Mouse (Mus musculus) liver, embryonic 11.5 days (tissue): Measurements from ENCODE around the gene Gapdh. TPM values are rescaled to one million over a fixed set of nuclear protein-coding genes. Genes with fewer than 3 reads are reported as not detected.

Experiments
- ATAC-seq: fragments of 200-750 bp; cut with Nextera tagmentation; replicated peaks from 2 replicates; pipeline ENCODE4 v1.8.0; 2017; ENCODE audit warnings: moderate number of reproducible peaks, mild to moderate bottlenecking, moderate TSS enrichment, moderate library complexity; ENCODE audit not compliant: low FRiP score
- DNase-seq: peaks from one replicate; pipeline ENCODE4 v3.0.0-alpha.2; 2017; ENCODE audit warnings: low spot score
- H3K27ac ChIP-seq: fragments of 300-500 bp; sonication (generic); 2 replicates; pipeline ENCODE4 v1.5.1; 2014; ENCODE audit warnings: mild to moderate bottlenecking, low read depth, low read length, control low read depth
- H3K27me3 ChIP-seq: fragments of 300-500 bp; sonication (generic); replicated peaks from 2 replicates; pipeline ENCODE4 v1.6.1; 2014; ENCODE audit warnings: low read length, mixed read lengths; ENCODE audit not compliant: control insufficient read depth, insufficient read depth
- H3K36me3 ChIP-seq: fragments of 300-500 bp; sonication (generic); 2 replicates; pipeline ENCODE4 v1.6.1; 2014; ENCODE audit warnings: mild to moderate bottlenecking, low read length, moderate library complexity, mixed read lengths; ENCODE audit not compliant: control insufficient read depth, insufficient read depth
- H3K4me1 ChIP-seq: fragments of 300-500 bp; sonication (generic); replicated peaks from 2 replicates; pipeline ENCODE4 v1.6.1; 2014; ENCODE audit warnings: low read length, mixed read lengths; ENCODE audit not compliant: control insufficient read depth, insufficient read depth
- H3K4me2 ChIP-seq: fragments of 300-500 bp; sonication (generic); 2 replicates; pipeline ENCODE4 v1.6.1; 2014; ENCODE audit warnings: mild to moderate bottlenecking, control low read depth, moderate library complexity
- H3K4me3 ChIP-seq: fragments of 300-500 bp; sonication (generic); 2 replicates; pipeline ENCODE4 v1.5.1; 2014; ENCODE audit warnings: low read depth, low read length, control low read depth
- H3K9ac ChIP-seq: fragments of 300-500 bp; sonication (generic); 2 replicates; pipeline ENCODE4 v1.6.1; 2014; ENCODE audit warnings: low read depth, low read length, control low read depth
- H3K9me3 ChIP-seq: fragments of 300-500 bp; sonication (generic); 2 replicates; pipeline ENCODE4 v1.6.1; 2016; ENCODE audit warnings: low read length, inconsistent platforms, mixed read lengths; ENCODE audit not compliant: control insufficient read depth
- WGBS: fragments of 180-500 bp; shearing (Covaris S2); extraction: QIAGEN DNeasy Blood & Tissue Kit; methylation state at CpG from one replicate; pipeline ENCODE4 v1.1.7; 2014; 5-methylcytosine and 5-hydroxymethylcytosine counted together
- microRNA-seq: library from miRNA; unstranded; fragments of <30 nt; microRNA quantifications from one replicate; pipeline ENCODE4, GENCODE M21; 2017; ENCODE audit warnings: borderline number of aligned reads
- polyA plus RNA-seq: library from polyadenylated mRNA; unstranded; fragments of >200 nt; fragmentation: Nextera tagmentation; extraction: Ambion mirVana; gene quantifications from 2 replicates; pipeline ENCODE4 v1.2.1, GENCODE M21; 2014

Gapdh gene
- polyA plus RNA-seq, 1 experiment from 2014 or later = 2,450 TPM

DNA sequence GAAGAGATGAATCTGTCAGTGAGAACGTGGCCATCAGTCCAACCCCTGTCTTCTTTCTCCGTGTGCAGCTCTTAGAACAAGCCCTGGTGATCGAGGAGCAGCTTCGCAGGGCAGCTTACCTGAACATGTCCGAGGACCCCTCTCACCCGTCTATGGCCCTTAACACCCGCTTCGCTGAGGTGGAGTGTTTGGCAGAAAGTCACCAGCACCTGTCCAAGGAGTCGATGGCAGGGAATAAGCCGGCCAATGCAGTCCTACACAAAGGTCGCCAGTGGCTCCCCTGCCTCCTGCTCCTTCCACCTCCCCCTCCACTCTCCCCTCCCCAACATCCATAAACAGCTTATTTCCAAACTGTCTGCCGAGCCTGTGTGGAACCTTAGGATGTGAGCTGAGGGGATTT, 37.5 kb downstream of the Gapdh start:
- H3K9me3 ChIP-seq = no peaks in the 10 kb centered on the region
- no peak overlapping the region for H3K4me2 ChIP-seq
- ATAC-seq = no peak
- H3K9ac ChIP-seq = no peak overlapping the region
- H3K27me3 ChIP-seq = no peaks in the 10 kb centered on the region
- no peak overlapping the region for H3K4me3 ChIP-seq
- no peak overlapping the region for H3K27ac ChIP-seq
- 92% methylated on average over 12 of the region's 12 CpGs for WGBS
- DNase-seq = no peak
- H3K36me3 ChIP-seq = peaks cover 31% of the 10 kb centered on the region
- peaks cover 7% of the 10 kb centered on the region; the same call in 1 of the 2 replicates for H3K4me1 ChIP-seq

DNA sequence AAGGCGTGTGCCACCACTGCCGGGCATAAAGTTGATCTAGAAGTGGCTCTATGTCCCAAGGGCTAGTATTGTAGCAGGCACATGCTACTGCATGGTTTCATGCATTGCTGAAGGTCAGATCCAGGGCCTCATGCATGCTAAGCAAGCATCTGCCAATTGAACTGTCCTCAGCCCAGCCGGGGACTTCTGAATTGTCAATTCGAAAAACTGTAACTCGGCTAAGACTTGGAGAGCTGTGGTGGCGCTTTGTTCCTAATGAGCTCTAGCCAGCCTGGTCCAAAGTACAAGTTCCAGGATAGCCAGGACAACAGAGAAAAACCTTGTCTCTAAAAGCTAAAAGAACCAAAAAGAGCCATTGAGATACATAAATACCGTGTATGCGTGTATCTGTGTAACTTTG, 46.9 kb downstream of the Gapdh start:
- 94% methylated on average over 8 of the region's 8 CpGs for WGBS
- DNase-seq (no peak), ATAC-seq (no peak)
- H3K4me1 ChIP-seq = no peaks in the 10 kb centered on the region
- peaks cover 74% of the 10 kb centered on the region for H3K36me3 ChIP-seq
- no peaks in the 10 kb centered on the region for H3K9me3 ChIP-seq
- H3K4me3 ChIP-seq = no peak overlapping the region
- no peaks in the 10 kb centered on the region for H3K27me3 ChIP-seq
- no peak overlapping the region for H3K27ac ChIP-seq
- no peak overlapping the region for H3K4me2 ChIP-seq
- no peak overlapping the region for H3K9ac ChIP-seq

- Histone ChIP-seq H3K9me3 (no peaks in the 10 kb centered on the region), H3K27ac (no peak overlapping the region), H3K4me1 (no peaks in the 10 kb centered on the region), H3K9ac (no peak overlapping the region), H3K4me3 (no peak overlapping the region), H3K27me3 (no peaks in the 10 kb centered on the region), H3K4me2 (no peak overlapping the region), H3K36me3 (peaks cover 84% of the 10 kb centered on the region)
- DNase-seq (no peak), ATAC-seq (no peak)
- WGBS = 87% methylated on average over 11 of the region's 11 CpGs
Measured at GRCm38 (mm10) chr6:125112553-125112952, 53.7 kb downstream of the Gapdh start.

Small RNAs within 50 kb of the gene (microRNA-seq; reads per million reads assigned to microRNA genes)
- gene Mir3098 = 2.5 reads per million

Other genes starting within 250 kb of the Gapdh start
- gene Ptms, start 246.4 kb downstream of the Gapdh start, polyA plus RNA-seq = 75.1 and 80.6 TPM in 2 replicates
- 257 and 264 TPM in 2 replicates for gene Mlf2, start 235.1 kb downstream of the Gapdh start, polyA plus RNA-seq
- gene Cops7a, start 200.9 kb downstream of the Gapdh start, polyA plus RNA-seq = 147 and 159 TPM in 2 replicates
- 0.30 and 0.40 TPM in 2 replicates for gene Pianp, start 169.8 kb downstream of the Gapdh start, polyA plus RNA-seq
- 7.6 and 7.9 TPM in 2 replicates for gene Zfp384, start 157.3 kb downstream of the Gapdh start, polyA plus RNA-seq
- 60.0 and 63.8 TPM in 2 replicates for gene Ing4, start 126.7 kb downstream of the Gapdh start, polyA plus RNA-seq
- 6.0 and 7.4 TPM in 2 replicates for gene Acrbp, start 116.8 kb downstream of the Gapdh start, polyA plus RNA-seq
- 2.6 and 3.2 TPM in 2 replicates for gene Lpar5, start 98.5 kb downstream of the Gapdh start, polyA plus RNA-seq
- gene Chd4, start 70.5 kb downstream of the Gapdh start, polyA plus RNA-seq = 62.5 and 71.6 TPM in 2 replicates
- 114 and 125 TPM in 2 replicates for gene Nop2, start 34.6 kb downstream of the Gapdh start, polyA plus RNA-seq
- gene Iffo1, start 21.2 kb downstream of the Gapdh start, polyA plus RNA-seq = 7.7 and 9.9 TPM in 2 replicates
- 150 and 158 TPM in 2 replicates for gene Ncapd2, start 25.2 kb upstream of the Gapdh start, polyA plus RNA-seq
- gene Mrpl51, start 25.3 kb upstream of the Gapdh start, polyA plus RNA-seq = 287 and 311 TPM in 2 replicates
- gene Vamp1, start 49.1 kb upstream of the Gapdh start, polyA plus RNA-seq = 1.7 and 2.3 TPM in 2 replicates
- gene Tapbpl, start 65.4 kb upstream of the Gapdh start, polyA plus RNA-seq = 4.0 TPM in 2 replicates
- 2.7 and 3.2 TPM in 2 replicates for gene Cd27, start 70.5 kb upstream of the Gapdh start, polyA plus RNA-seq
- gene Tuba3a, start 119.6 kb upstream of the Gapdh start, polyA plus RNA-seq = 0.12 TPM in 1 of 2 replicates, not detected in the other
- gene Ltbr, start 147.4 kb upstream of the Gapdh start, polyA plus RNA-seq = 30.1 and 34.7 TPM in 2 replicates
- 0.55 and 0.74 TPM in 2 replicates for gene Scnn1a, start 154.2 kb upstream of the Gapdh start, polyA plus RNA-seq
- gene Tnfrsf1a, start 182.9 kb upstream of the Gapdh start, polyA plus RNA-seq = 37.0 and 38.0 TPM in 2 replicates
- 0.30 and 0.35 TPM in 2 replicates for gene Plekhg6, start 214.3 kb upstream of the Gapdh start, polyA plus RNA-seq